Mouse (Mus musculus): ENCODE results near the gene Aqp6. TPM values are rescaled to one million over a fixed set of nuclear protein-coding genes. Genes with fewer than 3 reads are reported as not detected.

Aqp6 gene
- polyA plus RNA-seq, 1 experiment from 2014 or later = not detected

GRCm38 (mm10) chr15:99622063-99622462 is 20.9 kb downstream of the Aqp6 start:
- Histone ChIP-seq H3K4me3 (no peak overlapping the region), H3K36me3 (replicated peaks) (peaks cover 86% of the 10 kb centered on the region), H3K4me1 (no peaks in the 10 kb centered on the region), H3K9me3 (no peaks in the 10 kb centered on the region), H3K27me3 (replicated peaks; ENCODE audit: low read depth, poor library complexity, severe bottlenecking) (no peaks in the 10 kb centered on the region), H3K27ac (replicated peaks) (no peak overlapping the region)
- WGBS = 94% methylated on average over 11 of the region's 11 CpGs
- no peak for DNase-seq (ENCODE audit: low spot score)

GRCm38 (mm10) chr15:99631618-99632017 is 30.4 kb downstream of the Aqp6 start:
- peaks cover 6% of the 10 kb centered on the region; the same call in 1 of the 2 replicates for H3K9me3 ChIP-seq
- no peaks in the 10 kb centered on the region for H3K27me3 ChIP-seq (replicated peaks; ENCODE audit: low read depth, poor library complexity, severe bottlenecking)
- DNase-seq (ENCODE audit: low spot score) = no peak
- H3K4me1 ChIP-seq = no peaks in the 10 kb centered on the region
- H3K27ac ChIP-seq (replicated peaks) = no peak overlapping the region
- peaks cover 98% of the 10 kb centered on the region for H3K36me3 ChIP-seq (replicated peaks)
- H3K4me3 ChIP-seq = no peak overlapping the region

- WGBS = 93% methylated on average over 7 of the region's 7 CpGs
- H3K9me3 ChIP-seq = peaks cover 6% of the 10 kb centered on the region; the same call in 1 of the 2 replicates
- no peaks in the 10 kb centered on the region for H3K27me3 ChIP-seq (replicated peaks; ENCODE audit: low read depth, poor library complexity, severe bottlenecking)
- H3K36me3 ChIP-seq (replicated peaks) = peaks cover 100% of the 10 kb centered on the region
- H3K4me3 ChIP-seq = no peak overlapping the region
- no peak overlapping the region for H3K27ac ChIP-seq (replicated peaks)
- no peaks in the 10 kb centered on the region for H3K4me1 ChIP-seq
- no peak for DNase-seq (ENCODE audit: low spot score)
These were observed 33.5 kb downstream of the Aqp6 start for GRCm38 (mm10) chr15:99634702-99635101.

GRCm38 (mm10) chr15:99637405-99638123 is 36.4 kb downstream of the Aqp6 start:
- Histone ChIP-seq H3K4me1 (no peaks in the 10 kb centered on the region), H3K4me3 (no peak overlapping the region), H3K36me3 (replicated peaks) (peaks cover 100% of the 10 kb centered on the region), H3K9me3 (peaks cover 1% of the 10 kb centered on the region; the same call in 1 of the 2 replicates), H3K27ac (replicated peaks) (no peak overlapping the region), H3K27me3 (replicated peaks; ENCODE audit: low read depth, poor library complexity, severe bottlenecking) (no peaks in the 10 kb centered on the region)
- DNase-seq (ENCODE audit: low spot score) = no peak
- WGBS = 88% methylated on average over 12 of the region's 12 CpGs

GRCm38 (mm10) chr15:99638124-99638485 is 36.9 kb downstream of the Aqp6 start:
- no peak overlapping the region for H3K4me3 ChIP-seq
- no peaks in the 10 kb centered on the region for H3K27me3 ChIP-seq (replicated peaks; ENCODE audit: low read depth, poor library complexity, severe bottlenecking)
- 89% methylated on average over 5 of the region's 5 CpGs for WGBS
- no peak for DNase-seq (ENCODE audit: low spot score)
- no peaks in the 10 kb centered on the region for H3K4me1 ChIP-seq
- H3K9me3 ChIP-seq = no peaks in the 10 kb centered on the region
- no peak overlapping the region for H3K27ac ChIP-seq (replicated peaks)
- peaks cover 99% of the 10 kb centered on the region for H3K36me3 ChIP-seq (replicated peaks)

- no peak overlapping the region for H3K27ac ChIP-seq (replicated peaks)
- H3K4me3 ChIP-seq = no peak overlapping the region
- no peak for DNase-seq (ENCODE audit: low spot score)
- peaks cover 30% of the 10 kb centered on the region for H3K4me1 ChIP-seq
- H3K27me3 ChIP-seq (replicated peaks; ENCODE audit: low read depth, poor library complexity, severe bottlenecking) = no peaks in the 10 kb centered on the region
- H3K9me3 ChIP-seq = no peaks in the 10 kb centered on the region
- 88% methylated on average over 6 of the region's 6 CpGs for WGBS
- H3K36me3 ChIP-seq (replicated peaks) = peaks cover 54% of the 10 kb centered on the region
These were observed 41.4 kb downstream of the Aqp6 start for GRCm38 (mm10) chr15:99642622-99643021.

- H3K27ac ChIP-seq (replicated peaks) = no peak overlapping the region
- no peaks in the 10 kb centered on the region for H3K9me3 ChIP-seq
- H3K4me3 ChIP-seq = no peak overlapping the region
- peaks cover 42% of the 10 kb centered on the region for H3K4me1 ChIP-seq
- no peak for DNase-seq (ENCODE audit: low spot score)
- no peaks in the 10 kb centered on the region for H3K27me3 ChIP-seq (replicated peaks; ENCODE audit: low read depth, poor library complexity, severe bottlenecking)
- 89% methylated on average over 10 of the region's 10 CpGs for WGBS
- H3K36me3 ChIP-seq (replicated peaks) = peaks cover 42% of the 10 kb centered on the region
These were observed 42.6 kb downstream of the Aqp6 start for GRCm38 (mm10) chr15:99643832-99644231.

- Histone ChIP-seq H3K9me3 (no peaks in the 10 kb centered on the region), H3K36me3 (replicated peaks) (peaks cover 32% of the 10 kb centered on the region), H3K27me3 (replicated peaks; ENCODE audit: low read depth, poor library complexity, severe bottlenecking) (no peaks in the 10 kb centered on the region), H3K4me1 (peaks cover 52% of the 10 kb centered on the region), H3K27ac (replicated peaks) (no peak overlapping the region), H3K4me3 (no peak overlapping the region)
- DNase-seq (ENCODE audit: low spot score) = no peak
- WGBS = 86% methylated on average over 7 of the region's 7 CpGs
These were observed 43.6 kb downstream of the Aqp6 start for GRCm38 (mm10) chr15:99644776-99645175.

- H3K4me1 ChIP-seq = peaks cover 69% of the 10 kb centered on the region
- H3K36me3 ChIP-seq (replicated peaks) = no peaks in the 10 kb centered on the region
- no peak for DNase-seq (ENCODE audit: low spot score)
- WGBS = 35% methylated on average over 4 of the region's 4 CpGs
- H3K9me3 ChIP-seq = no peaks in the 10 kb centered on the region
- H3K4me3 ChIP-seq = peak overlapping the region; percentile 17; the same call in 1 of the 2 replicates
- no peak overlapping the region for H3K27ac ChIP-seq (replicated peaks)
- H3K27me3 ChIP-seq (replicated peaks; ENCODE audit: low read depth, poor library complexity, severe bottlenecking) = peaks cover 11% of the 10 kb centered on the region
These were observed 47.1 kb downstream of the Aqp6 start for GRCm38 (mm10) chr15:99648326-99648725.

- Histone ChIP-seq H3K36me3 (replicated peaks) (no peaks in the 10 kb centered on the region), H3K27me3 (replicated peaks; ENCODE audit: low read depth, poor library complexity, severe bottlenecking) (peaks cover 20% of the 10 kb centered on the region), H3K4me1 (peaks cover 78% of the 10 kb centered on the region), H3K27ac (replicated peaks) (no peak overlapping the region; the same call in 1 of the 2 replicates), H3K9me3 (no peaks in the 10 kb centered on the region), H3K4me3 (peak overlapping the region; percentile 96)
- DNase-seq (ENCODE audit: low spot score) = no peak
- WGBS = 41% methylated on average over 6 of the region's 6 CpGs
These were observed 48.0 kb downstream of the Aqp6 start for GRCm38 (mm10) chr15:99649067-99649761.

GRCm38 (mm10) chr15:99650304-99650703 is 49.1 kb downstream of the Aqp6 start:
- no peaks in the 10 kb centered on the region for H3K9me3 ChIP-seq
- no peak for DNase-seq (ENCODE audit: low spot score)
- WGBS = 66% methylated on average over 2 of the region's 2 CpGs
- H3K27me3 ChIP-seq (replicated peaks; ENCODE audit: low read depth, poor library complexity, severe bottlenecking) = peaks cover 30% of the 10 kb centered on the region
- no peaks in the 10 kb centered on the region for H3K36me3 ChIP-seq (replicated peaks)
- H3K4me3 ChIP-seq = peak overlapping the region; percentile 96
- H3K27ac ChIP-seq (replicated peaks) = 0 out of 2 replicates have a peak overlapping the region, but pooled peaks have one; percentile 54
- H3K4me1 ChIP-seq = peaks cover 72% of the 10 kb centered on the region

GRCm38 (mm10) chr15:99651163-99651872 is 50.1 kb downstream of the Aqp6 start, which contains the start of gene Racgap1:
Gene Racgap1 (minus strand): TSS chr15:99651656.
- under 1% methylated on average over 68 of the region's 68 CpGs for WGBS
- no peaks in the 10 kb centered on the region for H3K9me3 ChIP-seq
- peak; percentile 97 for DNase-seq (ENCODE audit: low spot score)
- no peaks in the 10 kb centered on the region for H3K36me3 ChIP-seq (replicated peaks)
- H3K27ac ChIP-seq (replicated peaks) = peak within 1 kb of the TSS; percentile 94
- H3K4me1 ChIP-seq = peaks cover 64% of the 10 kb centered on the region
- H3K4me3 ChIP-seq = peak within 1 kb of the TSS; percentile 96
- peaks cover 41% of the 10 kb centered on the region for H3K27me3 ChIP-seq (replicated peaks; ENCODE audit: low read depth, poor library complexity, severe bottlenecking)
